Mouse (Mus musculus): ENCODE results near the gene Psmd13. TPM values are rescaled to one million over a fixed set of nuclear protein-coding genes. Genes with fewer than 3 reads are reported as not detected.

The Psmd13 gene
- polyA plus RNA-seq, 1 experiment from 2014 or later, result 243 TPM

- DNase-seq (ENCODE audit: low spot score) (no peak), ATAC-seq (ENCODE audit: low FRiP score) (no peak)
- no peak overlapping the region for H3K27ac ChIP-seq (ENCODE audit: low read depth, low read length)
- no peak overlapping the region for H3K9ac ChIP-seq (ENCODE audit: low read depth, low read length)
- H3K36me3 ChIP-seq (ENCODE audit: control insufficient read depth, insufficient read depth, low read length), result no peaks in the 10 kb centered on the region
- no peaks in the 10 kb centered on the region for H3K9me3 ChIP-seq (ENCODE audit: control insufficient read depth, low read length)
- 95% methylated on average over 18 of the region's 18 CpGs for WGBS
- H3K4me2 ChIP-seq (replicated peaks; ENCODE audit: low read depth, low read length), result no peak overlapping the region
- no peaks in the 10 kb centered on the region for H3K27me3 ChIP-seq (ENCODE audit: control insufficient read depth, insufficient read depth, low read length)
- H3K4me3 ChIP-seq (ENCODE audit: low read depth, low read length), result no peak overlapping the region
- H3K4me1 ChIP-seq (replicated peaks; ENCODE audit: control insufficient read depth, insufficient read depth, low read length), result peaks cover 8% of the 10 kb centered on the region
These were observed 27.3 kb upstream of the Psmd13 start for GRCm38 (mm10) chr7:140854483-140854882.

GRCm38 (mm10) chr7:140855181-140855580 lies 26.6 kb upstream of the Psmd13 start:
- ATAC-seq (ENCODE audit: low FRiP score) (no peak), DNase-seq (ENCODE audit: low spot score) (no peak)
- 75% methylated on average over 9 of the region's 9 CpGs for WGBS
- H3K4me1 ChIP-seq (replicated peaks; ENCODE audit: control insufficient read depth, insufficient read depth, low read length), result peaks cover 8% of the 10 kb centered on the region
- no peak overlapping the region for H3K27ac ChIP-seq (ENCODE audit: low read depth, low read length)
- H3K9me3 ChIP-seq (ENCODE audit: control insufficient read depth, low read length), result no peaks in the 10 kb centered on the region
- no peaks in the 10 kb centered on the region for H3K36me3 ChIP-seq (ENCODE audit: control insufficient read depth, insufficient read depth, low read length)
- no peaks in the 10 kb centered on the region for H3K27me3 ChIP-seq (ENCODE audit: control insufficient read depth, insufficient read depth, low read length)
- peak overlapping the region; percentile 32; the same call in 1 of the 2 replicates for H3K9ac ChIP-seq (ENCODE audit: low read depth, low read length)
- H3K4me2 ChIP-seq (replicated peaks; ENCODE audit: low read depth, low read length), result peak overlapping the region; percentile 92
- peak overlapping the region; percentile 80 for H3K4me3 ChIP-seq (ENCODE audit: low read depth, low read length)

DNA sequence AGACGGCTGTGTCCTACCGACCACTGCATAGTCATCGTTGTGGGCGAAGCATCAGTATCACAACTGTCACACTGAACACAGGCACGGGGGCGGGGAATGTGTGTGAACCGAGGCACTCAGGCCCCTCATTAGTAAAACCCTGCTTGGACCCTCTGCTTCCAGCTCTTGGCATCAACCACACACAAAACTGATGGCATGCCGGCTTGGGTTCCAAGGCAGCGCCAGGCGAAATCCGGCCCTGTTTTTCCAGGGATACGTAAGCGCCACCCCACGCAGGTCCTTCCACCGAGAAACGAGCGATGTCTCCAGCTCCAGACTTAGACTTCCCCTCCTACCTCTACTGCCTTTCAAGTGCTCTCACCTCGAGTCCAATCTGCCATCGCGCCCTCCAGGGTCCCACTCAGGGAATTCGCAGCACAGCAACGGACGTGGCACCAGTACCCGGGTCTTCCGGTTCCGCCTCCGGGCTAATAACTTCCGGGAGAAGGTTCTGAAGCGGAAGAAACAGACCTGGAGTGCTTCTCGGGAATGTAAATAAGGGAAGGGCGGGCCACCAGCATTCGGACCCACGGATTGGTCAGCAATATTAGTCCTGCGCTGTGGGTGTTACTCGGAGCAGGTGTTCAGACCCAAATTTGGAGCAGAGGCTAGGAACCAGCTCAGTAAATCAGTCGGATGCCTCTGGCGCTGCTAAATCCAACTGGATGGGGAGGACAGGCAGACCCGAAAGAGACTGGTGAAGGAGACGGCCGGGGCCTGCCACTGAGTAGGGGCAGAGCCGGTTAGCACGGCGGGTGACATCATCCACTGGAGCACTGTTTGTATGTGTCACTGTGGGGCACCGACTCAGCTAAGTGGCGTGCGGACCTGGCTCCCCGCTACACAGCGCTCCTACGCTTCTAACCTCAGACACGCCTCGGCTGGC lies 25.6 kb upstream of the Psmd13 start, which contains the start of gene Gm45785:
Gm45785 (minus strand) TSS at position 472 of the 925 bp plus-strand sequence.
- DNase-seq (ENCODE audit: low spot score) (peak; percentile 90), ATAC-seq (ENCODE audit: low FRiP score) (peak; percentile 80)
- no peaks in the 10 kb centered on the region for H3K27me3 ChIP-seq (ENCODE audit: control insufficient read depth, insufficient read depth, low read length)
- peak within 1 kb of the TSS; percentile 92 for H3K4me2 ChIP-seq (replicated peaks; ENCODE audit: low read depth, low read length)
- H3K4me1 ChIP-seq (replicated peaks; ENCODE audit: control insufficient read depth, insufficient read depth, low read length), result peaks cover 8% of the 10 kb centered on the region
- H3K9ac ChIP-seq (ENCODE audit: low read depth, low read length), result peak within 1 kb of the TSS; percentile 88
- H3K9me3 ChIP-seq (ENCODE audit: control insufficient read depth, low read length), result no peaks in the 10 kb centered on the region
- H3K36me3 ChIP-seq (ENCODE audit: control insufficient read depth, insufficient read depth, low read length), result no peaks in the 10 kb centered on the region
- peak within 1 kb of the TSS; percentile 80 for H3K4me3 ChIP-seq (ENCODE audit: low read depth, low read length)
- 2% methylated on average over 51 of the region's 51 CpGs for WGBS
- H3K27ac ChIP-seq (ENCODE audit: low read depth, low read length), result peak within 1 kb of the TSS; percentile 73

DNA sequence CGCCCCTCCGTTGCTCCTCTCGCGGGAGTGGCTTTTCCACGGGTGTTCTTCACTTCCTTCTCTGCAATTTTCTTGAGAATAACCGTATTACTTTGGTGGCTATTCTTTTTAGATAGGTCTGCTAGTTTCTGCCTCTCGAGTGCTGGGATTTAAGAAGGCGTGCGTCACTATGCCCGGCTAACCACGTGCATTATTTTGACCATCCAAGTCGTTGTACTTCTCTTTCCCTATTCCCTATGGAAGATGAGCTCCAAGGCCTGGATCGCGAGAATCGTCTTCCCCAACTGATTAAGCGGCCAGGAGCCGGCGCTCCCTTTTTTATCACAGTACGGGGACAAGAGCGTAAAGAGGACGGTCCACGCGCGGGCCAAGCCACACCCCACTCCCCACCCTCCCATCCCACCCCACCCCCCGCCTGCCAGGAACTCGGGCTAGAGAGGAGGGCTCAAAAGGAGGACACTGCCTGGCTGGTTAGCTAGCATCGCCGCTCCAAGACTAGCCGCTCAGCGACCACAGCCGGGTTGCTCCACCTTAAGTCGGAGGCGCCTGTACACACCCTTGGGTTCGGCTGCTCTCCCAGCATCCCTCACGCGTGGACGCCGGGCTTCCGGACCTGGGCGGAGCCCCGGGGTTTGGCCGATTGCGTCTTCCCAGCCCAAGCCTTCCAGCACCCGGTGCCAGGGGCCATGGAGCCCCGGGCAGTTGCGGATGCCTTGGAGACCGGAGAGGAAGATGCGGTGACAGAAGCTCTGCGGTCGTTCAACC lies 24.8 kb upstream of the Psmd13 start, which contains the start of gene Ric8a:
Ric8a (plus strand) TSS at position 173 of the 765 bp plus-strand sequence.
- H3K4me3 ChIP-seq (ENCODE audit: low read depth, low read length), result peak within 1 kb of the TSS; percentile 80
- H3K9me3 ChIP-seq (ENCODE audit: control insufficient read depth, low read length), result no peaks in the 10 kb centered on the region
- H3K4me1 ChIP-seq (replicated peaks; ENCODE audit: control insufficient read depth, insufficient read depth, low read length), result peaks cover 8% of the 10 kb centered on the region
- WGBS, result 1% methylated on average over 50 of the region's 50 CpGs
- DNase-seq (ENCODE audit: low spot score) (peak; percentile 81), ATAC-seq (ENCODE audit: low FRiP score) (peak; percentile 77)
- H3K9ac ChIP-seq (ENCODE audit: low read depth, low read length), result peak within 1 kb of the TSS; percentile 88
- H3K27ac ChIP-seq (ENCODE audit: low read depth, low read length), result peak within 1 kb of the TSS; percentile 73
- H3K4me2 ChIP-seq (replicated peaks; ENCODE audit: low read depth, low read length), result peak within 1 kb of the TSS; percentile 92
- no peaks in the 10 kb centered on the region for H3K36me3 ChIP-seq (ENCODE audit: control insufficient read depth, insufficient read depth, low read length)
- H3K27me3 ChIP-seq (ENCODE audit: control insufficient read depth, insufficient read depth, low read length), result no peaks in the 10 kb centered on the region

GRCm38 (mm10) chr7:140857550-140858505 lies 23.9 kb upstream of the Psmd13 start, which contains the start of gene Bet1l:
Bet1l (minus strand) TSS chr7:140857577.
- peak; percentile 44 for ATAC-seq (ENCODE audit: low FRiP score)
- H3K27me3 ChIP-seq (ENCODE audit: control insufficient read depth, insufficient read depth, low read length), result no peaks in the 10 kb centered on the region
- peak within 1 kb of the TSS; percentile 80 for H3K4me3 ChIP-seq (ENCODE audit: low read depth, low read length)
- H3K4me2 ChIP-seq (replicated peaks; ENCODE audit: low read depth, low read length), result peak within 1 kb of the TSS; percentile 92
- DNase-seq (ENCODE audit: low spot score), result no peak
- peak within 1 kb of the TSS; percentile 88 for H3K9ac ChIP-seq (ENCODE audit: low read depth, low read length)
- H3K9me3 ChIP-seq (ENCODE audit: control insufficient read depth, low read length), result no peaks in the 10 kb centered on the region
- H3K27ac ChIP-seq (ENCODE audit: low read depth, low read length), result peak within 1 kb of the TSS; percentile 73
- peaks cover 8% of the 10 kb centered on the region for H3K4me1 ChIP-seq (replicated peaks; ENCODE audit: control insufficient read depth, insufficient read depth, low read length)
- WGBS, result 39% methylated on average over 40 of the region's 40 CpGs
- H3K36me3 ChIP-seq (ENCODE audit: control insufficient read depth, insufficient read depth, low read length), result no peaks in the 10 kb centered on the region

DNA sequence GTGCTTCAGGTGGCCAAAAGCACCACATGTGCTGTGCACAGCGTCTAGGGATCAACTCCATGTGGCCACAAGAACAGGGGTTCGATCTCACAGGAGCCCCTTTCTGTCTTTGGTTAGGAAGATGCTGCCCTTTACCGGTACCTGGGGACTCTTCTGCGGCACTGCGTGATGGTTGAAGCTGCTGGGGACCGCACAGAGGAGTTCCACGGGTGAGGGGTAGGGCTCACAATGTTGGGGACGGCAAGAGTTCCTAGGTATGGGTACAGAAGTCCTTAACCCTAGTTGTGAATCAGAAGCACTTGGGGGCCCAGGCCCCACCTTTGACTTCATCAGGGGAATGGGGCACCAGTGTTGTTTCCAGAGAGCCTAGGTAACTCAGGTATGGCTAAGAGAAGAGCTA lies 23.0 kb upstream of the Psmd13 start:
- H3K9me3 ChIP-seq (ENCODE audit: control insufficient read depth, low read length), result no peaks in the 10 kb centered on the region
- H3K4me3 ChIP-seq (ENCODE audit: low read depth, low read length), result no peak overlapping the region; the same call in 1 of the 2 replicates
- H3K27ac ChIP-seq (ENCODE audit: low read depth, low read length), result no peak overlapping the region
- peaks cover 8% of the 10 kb centered on the region for H3K4me1 ChIP-seq (replicated peaks; ENCODE audit: control insufficient read depth, insufficient read depth, low read length)
- WGBS, result 95% methylated on average over 8 of the region's 8 CpGs
- no peaks in the 10 kb centered on the region for H3K27me3 ChIP-seq (ENCODE audit: control insufficient read depth, insufficient read depth, low read length)
- no peak overlapping the region for H3K9ac ChIP-seq (ENCODE audit: low read depth, low read length)
- ATAC-seq (ENCODE audit: low FRiP score) (no peak), DNase-seq (ENCODE audit: low spot score) (no peak)
- no peaks in the 10 kb centered on the region; the same call in 1 of the 2 replicates for H3K36me3 ChIP-seq (ENCODE audit: control insufficient read depth, insufficient read depth, low read length)
- peak overlapping the region; percentile 92; the same call in 1 of the 2 replicates for H3K4me2 ChIP-seq (replicated peaks; ENCODE audit: low read depth, low read length)

GRCm38 (mm10) chr7:140859997-140860396 lies 21.8 kb upstream of the Psmd13 start:
- Histone ChIP-seq H3K4me2 (replicated peaks; ENCODE audit: low read depth, low read length) (no peak overlapping the region), H3K36me3 (ENCODE audit: control insufficient read depth, insufficient read depth, low read length) (no peaks in the 10 kb centered on the region; the same call in 1 of the 2 replicates), H3K4me1 (replicated peaks; ENCODE audit: control insufficient read depth, insufficient read depth, low read length) (peaks cover 8% of the 10 kb centered on the region), H3K9ac (ENCODE audit: low read depth, low read length) (no peak overlapping the region), H3K4me3 (ENCODE audit: low read depth, low read length) (no peak overlapping the region), H3K9me3 (ENCODE audit: control insufficient read depth, low read length) (no peaks in the 10 kb centered on the region), H3K27ac (ENCODE audit: low read depth, low read length) (no peak overlapping the region), H3K27me3 (ENCODE audit: control insufficient read depth, insufficient read depth, low read length) (no peaks in the 10 kb centered on the region)
- DNase-seq (ENCODE audit: low spot score), result no peak
- 81% methylated on average over 6 of the region's 6 CpGs for WGBS
- ATAC-seq (ENCODE audit: low FRiP score), result no peak

- no peak for DNase-seq (ENCODE audit: low spot score)
- no peak for ATAC-seq (ENCODE audit: low FRiP score)
- Histone ChIP-seq H3K36me3 (ENCODE audit: control insufficient read depth, insufficient read depth, low read length) (no peaks in the 10 kb centered on the region; the same call in 1 of the 2 replicates), H3K27me3 (ENCODE audit: control insufficient read depth, insufficient read depth, low read length) (no peaks in the 10 kb centered on the region), H3K4me3 (ENCODE audit: low read depth, low read length) (no peak overlapping the region), H3K9ac (ENCODE audit: low read depth, low read length) (no peak overlapping the region), H3K9me3 (ENCODE audit: control insufficient read depth, low read length) (no peaks in the 10 kb centered on the region), H3K4me2 (replicated peaks; ENCODE audit: low read depth, low read length) (no peak overlapping the region), H3K4me1 (replicated peaks; ENCODE audit: control insufficient read depth, insufficient read depth, low read length) (peaks cover 5% of the 10 kb centered on the region), H3K27ac (ENCODE audit: low read depth, low read length) (no peak overlapping the region)
- 95% methylated on average over 5 of the region's 5 CpGs for WGBS
These were observed 21.0 kb upstream of the Psmd13 start for GRCm38 (mm10) chr7:140860728-140861127.

Data from hindbrain, embryonic 11.5 days (tissue).